Mouse (Mus musculus): ENCODE measurements around the gene Gm8453. TPM values are rescaled to one million over a fixed set of nuclear protein-coding genes. Genes with fewer than 3 reads are reported as not detected.
"Not testable (repeated sequence)": the region's sequence is repeated elsewhere in the genome, so short reads cannot be mapped to it uniquely, and the experiment has no call there.

The Gm8453 gene
- polyA plus RNA-seq (2016; fragmentation: Nextera tagmentation; extraction: Ambion mirVana): not detected in 2 replicates

- 19% methylated on average over 2 of the region's 2 CpGs for WGBS
Observed at GRCm38 (mm10) chr7:22229384-22229783, at the start of gene Gm8453. Gene Gm8453 (minus strand): TSS chr7:22229484.

GRCm38 (mm10) chr7:22201164-22201563, 28.1 kb downstream of the Gm8453 start, which contains the start of gene Gm8653:
Gene Gm8653 (minus strand): TSS chr7:22201264.
- not testable (repeated sequence) for ATAC-seq (ENCODE audit: insufficient number of reproducible peaks, insufficient read depth, low FRiP score, low TSS enrichment, low read depth); H3K27me3 ChIP-seq; H3K36me3 ChIP-seq; H3K4me1 ChIP-seq (replicated peaks); H3K4me3 ChIP-seq (replicated peaks); H3K9ac ChIP-seq (replicated peaks); H3K27ac ChIP-seq; H3K4me2 ChIP-seq; H3K9me3 ChIP-seq
- WGBS: no CpG with 5 or more reads among the region's 2 CpGs

More at GRCm38 (mm10) chr7:22229384-22229783, at the start of gene Gm8453:
- not testable (repeated sequence) for H3K9me3 ChIP-seq; H3K4me1 ChIP-seq (replicated peaks); H3K9ac ChIP-seq (replicated peaks); H3K27ac ChIP-seq; H3K36me3 ChIP-seq; H3K4me2 ChIP-seq; H3K4me3 ChIP-seq (replicated peaks); ATAC-seq (ENCODE audit: insufficient number of reproducible peaks, insufficient read depth, low FRiP score, low TSS enrichment, low read depth); H3K27me3 ChIP-seq

- H3K9ac ChIP-seq (replicated peaks); H3K36me3 ChIP-seq; H3K4me3 ChIP-seq (replicated peaks); H3K4me1 ChIP-seq (replicated peaks); H3K27ac ChIP-seq; H3K9me3 ChIP-seq; H3K4me2 ChIP-seq; H3K27me3 ChIP-seq; ATAC-seq (ENCODE audit: insufficient number of reproducible peaks, insufficient read depth, low FRiP score, low TSS enrichment, low read depth): not testable (repeated sequence)
- whole genome bisulfite sequencing: no CpG with 5 or more reads among the region's 3 CpGs
Observed at GRCm38 (mm10) chr7:22189077-22189476, 40.2 kb downstream of the Gm8453 start, which contains the start of gene Vmn1r143. Gene Vmn1r143 (plus strand): TSS chr7:22189377.

Other genes with a start within 250 kb of the Gm8453 start
- not detected in 2 replicates for gene Vmn1r137, start 234.9 kb downstream of the Gm8453 start, polyA plus RNA-seq (2016; fragmentation: Nextera tagmentation; extraction: Ambion mirVana)
- gene Vmn1r138, start 200.6 kb downstream of the Gm8453 start, polyA plus RNA-seq (2016; fragmentation: Nextera tagmentation; extraction: Ambion mirVana): not detected in 2 replicates
- not detected in 2 replicates for gene Gm6176, start 173.2 kb downstream of the Gm8453 start, polyA plus RNA-seq (2016; fragmentation: Nextera tagmentation; extraction: Ambion mirVana)
- not detected in 2 replicates for gene Vmn1r139, start 160.4 kb downstream of the Gm8453 start, polyA plus RNA-seq (2016; fragmentation: Nextera tagmentation; extraction: Ambion mirVana)
- gene Gm16451, start 111.2 kb downstream of the Gm8453 start, polyA plus RNA-seq (2016; fragmentation: Nextera tagmentation; extraction: Ambion mirVana): not detected in 2 replicates
- not detected in 2 replicates for gene Gm10666, start 94.7 kb downstream of the Gm8453 start, polyA plus RNA-seq (2016; fragmentation: Nextera tagmentation; extraction: Ambion mirVana)
- not detected in 2 replicates for gene Vmn1r142, start 65.4 kb downstream of the Gm8453 start, polyA plus RNA-seq (2016; fragmentation: Nextera tagmentation; extraction: Ambion mirVana)
- gene Vmn1r143, start 40.1 kb downstream of the Gm8453 start, polyA plus RNA-seq (2016; fragmentation: Nextera tagmentation; extraction: Ambion mirVana): not detected in 2 replicates
- not detected in 2 replicates for gene Gm8653, start 28.2 kb downstream of the Gm8453 start, polyA plus RNA-seq (2016; fragmentation: Nextera tagmentation; extraction: Ambion mirVana)
- not detected in 2 replicates for gene Gm4187, start 100.2 kb upstream of the Gm8453 start, polyA plus RNA-seq (2016; fragmentation: Nextera tagmentation; extraction: Ambion mirVana)
- not detected in 2 replicates for gene Gm8660, start 141.6 kb upstream of the Gm8453 start, polyA plus RNA-seq (2016; fragmentation: Nextera tagmentation; extraction: Ambion mirVana)
- gene Vmn1r148, start 184.1 kb upstream of the Gm8453 start, polyA plus RNA-seq (2016; fragmentation: Nextera tagmentation; extraction: Ambion mirVana): not detected in 2 replicates
- not detected in 2 replicates for gene Vmn1r149, start 208.7 kb upstream of the Gm8453 start, polyA plus RNA-seq (2016; fragmentation: Nextera tagmentation; extraction: Ambion mirVana)
- gene Gm10665, start 234.6 kb upstream of the Gm8453 start, polyA plus RNA-seq (2016; fragmentation: Nextera tagmentation; extraction: Ambion mirVana): not detected in 2 replicates